Mouse (Mus musculus): ENCODE results near the gene Sirt7.

- TF ChIP-seq POLR2A (IDR thresholded peaks at IDR 0.05; ENCODE audit: insufficient read depth, low read depth, low read length) (no peak), CTCF (IDR thresholded peaks at IDR 0.05) (peak; percentile 88)
Measured at GRCm38 (mm10) chr11:120612763-120613162, 12.3 kb downstream of the Sirt7 start.

Data from heart, adult 2 months (tissue).